Mouse (Mus musculus): ENCODE results near the gene Pds5b.

Gene Pds5b

GRCm38 (mm10) chr5:150739311-150739710 lies 65.8 kb downstream of the Pds5b start:
- Histone ChIP-seq H3K4me1 (replicated peaks; ENCODE audit: low read depth, low read length) (peaks cover 25% of the 10 kb centered on the region), H3K27me3 (ENCODE audit: insufficient read depth, low read length) (no peaks in the 10 kb centered on the region), H3K36me3 (ENCODE audit: insufficient read depth, low read length) (peaks cover 32% of the 10 kb centered on the region), H3K9me3 (ENCODE audit: low read length) (peaks cover 6% of the 10 kb centered on the region; the same call in 1 of the 2 replicates), H3K4me3 (replicated peaks; ENCODE audit: low read length) (no peak overlapping the region)
- TF ChIP-seq POU5F1 (IDR thresholded peaks at IDR 0.05; ENCODE audit: borderline replicate concordance, low read length) (no peak), CTCF (conservative IDR thresholded peaks at IDR 0.05; ENCODE audit: low read length) (no peak), NANOG (IDR thresholded peaks at IDR 0.05; ENCODE audit: borderline replicate concordance, low read length) (no peak)

DNA sequence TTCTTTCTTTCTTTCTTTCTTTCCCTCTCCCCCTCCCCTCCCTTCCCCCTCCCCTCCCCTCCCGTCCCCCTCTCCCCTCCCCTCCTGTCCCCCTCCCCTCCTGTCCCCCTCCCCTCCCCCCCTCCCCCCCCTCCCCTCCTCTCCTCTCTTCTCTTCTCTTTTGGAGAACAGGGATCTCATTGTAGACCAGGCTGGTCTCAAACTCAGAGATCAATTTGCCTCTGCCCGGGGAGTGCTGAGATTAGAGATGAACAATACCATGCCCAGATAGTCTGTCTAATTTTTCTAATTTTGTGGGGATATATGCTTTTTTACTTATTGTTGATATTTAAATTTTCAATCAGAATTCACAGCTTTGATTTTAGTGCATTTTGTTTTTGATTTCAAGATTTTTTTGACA lies 67.1 kb downstream of the Pds5b start:
- Histone ChIP-seq H3K4me1 (replicated peaks; ENCODE audit: low read depth, low read length) (peaks cover 31% of the 10 kb centered on the region), H3K9me3 (ENCODE audit: low read length) (no peaks in the 10 kb centered on the region), H3K36me3 (ENCODE audit: insufficient read depth, low read length) (peaks cover 25% of the 10 kb centered on the region), H3K27me3 (ENCODE audit: insufficient read depth, low read length) (no peaks in the 10 kb centered on the region), H3K4me3 (replicated peaks; ENCODE audit: low read length) (no peak overlapping the region)
- no peak for TF ChIP-seq CTCF (conservative IDR thresholded peaks at IDR 0.05; ENCODE audit: low read length)
- no peak for TF ChIP-seq POU5F1 (IDR thresholded peaks at IDR 0.05; ENCODE audit: borderline replicate concordance, low read length)
- TF ChIP-seq NANOG (IDR thresholded peaks at IDR 0.05; ENCODE audit: borderline replicate concordance, low read length): no peak

- Histone ChIP-seq H3K27me3 (ENCODE audit: insufficient read depth, low read length) (no peaks in the 10 kb centered on the region), H3K9me3 (ENCODE audit: low read length) (peaks cover 21% of the 10 kb centered on the region), H3K4me1 (replicated peaks; ENCODE audit: low read depth, low read length) (0 out of 2 replicates have a peak, but pooled peaks cover under 1% of the 10 kb centered on the region), H3K36me3 (ENCODE audit: insufficient read depth, low read length) (peaks cover 41% of the 10 kb centered on the region), H3K4me3 (replicated peaks; ENCODE audit: low read length) (no peak overlapping the region)
- TF ChIP-seq NANOG (IDR thresholded peaks at IDR 0.05; ENCODE audit: borderline replicate concordance, low read length) (no peak), CTCF (conservative IDR thresholded peaks at IDR 0.05; ENCODE audit: low read length) (no peak), POU5F1 (IDR thresholded peaks at IDR 0.05; ENCODE audit: borderline replicate concordance, low read length) (no peak)
Observed at GRCm38 (mm10) chr5:150756623-150757022, 83.1 kb downstream of the Pds5b start.

GRCm38 (mm10) chr5:150772403-150772802 lies 98.9 kb downstream of the Pds5b start:
- no peak overlapping the region for H3K4me3 ChIP-seq (replicated peaks; ENCODE audit: low read length)
- no peaks in the 10 kb centered on the region for H3K9me3 ChIP-seq (ENCODE audit: low read length)
- peaks cover 14% of the 10 kb centered on the region for H3K4me1 ChIP-seq (replicated peaks; ENCODE audit: low read depth, low read length)
- no peaks in the 10 kb centered on the region for H3K27me3 ChIP-seq (ENCODE audit: insufficient read depth, low read length)
- H3K36me3 ChIP-seq (ENCODE audit: insufficient read depth, low read length): peaks cover 23% of the 10 kb centered on the region
- TF ChIP-seq CTCF (conservative IDR thresholded peaks at IDR 0.05; ENCODE audit: low read length): no peak
- no peak for TF ChIP-seq POU5F1 (IDR thresholded peaks at IDR 0.05; ENCODE audit: borderline replicate concordance, low read length)
- no peak for TF ChIP-seq NANOG (IDR thresholded peaks at IDR 0.05; ENCODE audit: borderline replicate concordance, low read length)

DNA sequence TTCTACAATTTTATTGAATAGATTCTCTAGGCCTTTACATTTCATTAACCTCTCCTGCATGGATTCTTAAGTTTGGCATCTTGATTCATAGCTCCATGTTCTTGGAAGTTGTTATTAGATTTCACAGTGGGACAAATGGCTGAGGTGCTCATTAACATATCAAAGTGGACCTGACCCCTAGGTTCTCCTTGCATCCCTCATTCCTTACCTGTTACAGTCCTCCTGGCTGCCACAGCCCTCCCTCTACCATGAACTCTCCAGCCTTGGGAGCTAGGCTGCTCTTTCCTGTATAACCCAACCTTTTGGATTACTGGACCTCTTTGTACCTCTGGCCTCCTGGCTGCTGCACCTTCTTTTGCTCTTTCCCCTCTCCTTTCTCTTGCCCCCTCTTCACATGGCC lies 99.5 kb downstream of the Pds5b start:
- TF ChIP-seq CTCF (conservative IDR thresholded peaks at IDR 0.05; ENCODE audit: low read length) (no peak), NANOG (IDR thresholded peaks at IDR 0.05; ENCODE audit: borderline replicate concordance, low read length) (no peak), POU5F1 (IDR thresholded peaks at IDR 0.05; ENCODE audit: borderline replicate concordance, low read length) (no peak)
- H3K27me3 ChIP-seq (ENCODE audit: insufficient read depth, low read length): no peaks in the 10 kb centered on the region
- peaks cover 14% of the 10 kb centered on the region for H3K4me1 ChIP-seq (replicated peaks; ENCODE audit: low read depth, low read length)
- H3K4me3 ChIP-seq (replicated peaks; ENCODE audit: low read length): no peak overlapping the region
- peaks cover 25% of the 10 kb centered on the region for H3K36me3 ChIP-seq (ENCODE audit: insufficient read depth, low read length)
- no peaks in the 10 kb centered on the region for H3K9me3 ChIP-seq (ENCODE audit: low read length)

- Histone ChIP-seq H3K4me1 (replicated peaks; ENCODE audit: low read depth, low read length) (no peaks in the 10 kb centered on the region), H3K4me3 (replicated peaks; ENCODE audit: low read length) (no peak overlapping the region), H3K36me3 (ENCODE audit: insufficient read depth, low read length) (peaks cover 50% of the 10 kb centered on the region), H3K27me3 (ENCODE audit: insufficient read depth, low read length) (no peaks in the 10 kb centered on the region), H3K9me3 (ENCODE audit: low read length) (no peaks in the 10 kb centered on the region)
- TF ChIP-seq NANOG (IDR thresholded peaks at IDR 0.05; ENCODE audit: borderline replicate concordance, low read length) (no peak), POU5F1 (IDR thresholded peaks at IDR 0.05; ENCODE audit: borderline replicate concordance, low read length) (no peak), CTCF (conservative IDR thresholded peaks at IDR 0.05; ENCODE audit: low read length) (no peak)
Observed at GRCm38 (mm10) chr5:150788261-150788660, 114.7 kb downstream of the Pds5b start.

DNA sequence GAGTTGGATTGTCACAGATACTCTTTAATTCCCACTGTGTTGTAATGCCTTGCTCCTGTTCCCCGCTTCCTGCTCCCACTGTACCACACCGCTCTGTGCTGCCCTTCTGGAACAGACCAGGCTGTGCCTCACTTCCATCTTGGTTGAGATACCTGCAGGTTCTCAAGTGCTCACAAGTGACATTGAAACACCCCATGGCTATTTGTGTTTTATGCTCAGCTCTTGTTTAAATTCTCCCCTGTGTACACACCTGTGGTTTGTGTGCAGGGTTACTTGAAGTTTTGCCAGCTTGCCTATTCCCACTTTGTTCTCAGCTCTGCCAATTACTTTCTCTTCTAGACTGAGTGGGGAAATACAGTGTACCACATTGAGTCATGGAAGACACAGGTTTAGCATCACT lies 115.5 kb downstream of the Pds5b start:
- Histone ChIP-seq H3K9me3 (ENCODE audit: low read length) (no peaks in the 10 kb centered on the region), H3K4me3 (replicated peaks; ENCODE audit: low read length) (no peak overlapping the region), H3K4me1 (replicated peaks; ENCODE audit: low read depth, low read length) (no peaks in the 10 kb centered on the region), H3K27me3 (ENCODE audit: insufficient read depth, low read length) (no peaks in the 10 kb centered on the region), H3K36me3 (ENCODE audit: insufficient read depth, low read length) (peaks cover 46% of the 10 kb centered on the region)
- no peak for TF ChIP-seq POU5F1 (IDR thresholded peaks at IDR 0.05; ENCODE audit: borderline replicate concordance, low read length)
- TF ChIP-seq NANOG (IDR thresholded peaks at IDR 0.05; ENCODE audit: borderline replicate concordance, low read length): no peak
- no peak for TF ChIP-seq CTCF (conservative IDR thresholded peaks at IDR 0.05; ENCODE audit: low read length)

- Histone ChIP-seq H3K9me3 (ENCODE audit: low read length) (no peaks in the 10 kb centered on the region), H3K4me3 (replicated peaks; ENCODE audit: low read length) (no peak overlapping the region), H3K27me3 (ENCODE audit: insufficient read depth, low read length) (no peaks in the 10 kb centered on the region), H3K36me3 (ENCODE audit: insufficient read depth, low read length) (peaks cover 46% of the 10 kb centered on the region), H3K4me1 (replicated peaks; ENCODE audit: low read depth, low read length) (no peaks in the 10 kb centered on the region)
- no peak for TF ChIP-seq NANOG (IDR thresholded peaks at IDR 0.05; ENCODE audit: borderline replicate concordance, low read length)
- no peak for TF ChIP-seq CTCF (conservative IDR thresholded peaks at IDR 0.05; ENCODE audit: low read length)
- no peak for TF ChIP-seq POU5F1 (IDR thresholded peaks at IDR 0.05; ENCODE audit: borderline replicate concordance, low read length)
Observed at GRCm38 (mm10) chr5:150794181-150794580, 120.6 kb downstream of the Pds5b start.

GRCm38 (mm10) chr5:150800056-150800455 lies 126.5 kb downstream of the Pds5b start:
- Histone ChIP-seq H3K36me3 (ENCODE audit: insufficient read depth, low read length) (peaks cover 42% of the 10 kb centered on the region), H3K4me1 (replicated peaks; ENCODE audit: low read depth, low read length) (peaks cover 7% of the 10 kb centered on the region), H3K4me3 (replicated peaks; ENCODE audit: low read length) (no peak overlapping the region), H3K9me3 (ENCODE audit: low read length) (no peaks in the 10 kb centered on the region), H3K27me3 (ENCODE audit: insufficient read depth, low read length) (no peaks in the 10 kb centered on the region)
- TF ChIP-seq NANOG (IDR thresholded peaks at IDR 0.05; ENCODE audit: borderline replicate concordance, low read length): no peak
- TF ChIP-seq CTCF (conservative IDR thresholded peaks at IDR 0.05; ENCODE audit: low read length): no peak
- TF ChIP-seq POU5F1 (IDR thresholded peaks at IDR 0.05; ENCODE audit: borderline replicate concordance, low read length): no peak
